ENCODE assay signal across 16 mouse cellular contexts in the genomic region with DNA sequence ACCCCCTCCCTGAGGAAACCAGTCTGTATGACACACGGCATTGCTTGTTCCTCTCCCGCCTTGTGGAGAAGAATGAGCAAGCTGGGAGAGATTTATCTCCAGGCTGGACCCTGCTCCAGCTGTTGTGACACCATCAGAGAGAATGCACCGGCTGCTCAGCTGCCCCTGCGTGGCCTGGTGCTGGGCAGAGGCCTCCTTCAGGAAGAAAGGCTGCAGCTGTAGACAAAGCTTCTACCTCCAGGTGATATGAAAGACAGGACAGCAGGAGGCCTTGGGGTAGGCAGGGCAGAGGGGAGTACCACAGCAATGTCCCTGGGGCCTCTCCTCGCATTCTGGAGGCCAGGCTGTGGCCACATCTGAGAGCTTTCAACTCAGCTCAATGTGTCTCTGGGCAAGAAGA.
DNase-seq lines count a peak whose midpoint lies in the region; ATAC-seq and TF ChIP-seq lines count a peak whose summit lies in the region.
"Had no signal": no experiment of that assay in that cellular context is flagged by ENCODE, and none has a peak within 500 bp of the region (broad histone marks: within the 10 kb centered on the region; RNA-seq: fewer than 3 reads in every experiment).

No protein-coding gene starts in this region.

- no peak overlapping the region for H3K4me3 ChIP-seq in forebrain, embryonic 10.5 days
- no peak overlapping the region for H3K4me3 ChIP-seq in forebrain, postnatal 0 days (ENCODE audit: low read depth, low read length)
- no peak overlapping the region for H3K4me3 ChIP-seq in intestine, embryonic 15.5 days (replicated peaks)
- H3K4me3 ChIP-seq in intestine, postnatal 0 days (ENCODE audit: low read depth, low read length), result no peak overlapping the region
- no peak overlapping the region for H3K4me3 ChIP-seq in stomach, embryonic 14.5 days (ENCODE audit: low read depth, low read length)
- H3K4me3 ChIP-seq in stomach, postnatal 0 days (ENCODE audit: low read depth, low read length), result no peak overlapping the region
- H3K4me3 ChIP-seq: left cerebral cortex, adult 2 months; liver, embryonic 15.5 days had no signal

- TF ChIP-seq EP300 in stomach, postnatal 0 days (optimal IDR thresholded peaks at IDR 0.05), result no peak

- no peak for TF ChIP-seq CTCF in forebrain, postnatal 0 days (IDR thresholded peaks at IDR 0.05; ENCODE audit: low read depth)
- no peak for TF ChIP-seq CTCF in intestine, postnatal 0 days (IDR thresholded peaks at IDR 0.05; ENCODE audit: low read depth)
- TF ChIP-seq CTCF in stomach, postnatal 0 days (IDR thresholded peaks at IDR 0.05; ENCODE audit: low read depth), result no peak

- H3K4me2 ChIP-seq in forebrain, postnatal 0 days (ENCODE audit: low read depth), result no peak overlapping the region
- no peak overlapping the region for H3K4me2 ChIP-seq in intestine, embryonic 15.5 days (replicated peaks)
- H3K4me2 ChIP-seq in intestine, postnatal 0 days (replicated peaks; ENCODE audit: low read depth), result no peak overlapping the region
- H3K4me2 ChIP-seq in stomach, embryonic 14.5 days (replicated peaks; ENCODE audit: low read depth, low read length), result no peak overlapping the region
- H3K4me2 ChIP-seq in stomach, postnatal 0 days (replicated peaks; ENCODE audit: low read depth), result no peak overlapping the region
- H3K4me2 ChIP-seq: liver, embryonic 15.5 days had no signal

- ATAC-seq in forebrain, postnatal 0 days, result no peak
- 0 out of 2 replicates have a peak, but pooled peaks have one; percentile 17 for ATAC-seq in intestine, embryonic 15.5 days
- ATAC-seq in intestine, postnatal 0 days, result no peak
- ATAC-seq in stomach, embryonic 14.5 days (ENCODE audit: insufficient number of reproducible peaks, insufficient read depth, low FRiP score, low read depth), result peak; percentile 46; the same call in 1 of the 2 replicates
- no peak for ATAC-seq in stomach, postnatal 0 days (ENCODE audit: low FRiP score, low TSS enrichment)

- DNase-seq in forebrain, embryonic 10.5 days (ENCODE audit: extremely low spot score, low spot score), result peak; percentile 34
- DNase-seq in forebrain, postnatal 0 days, result no peak
- DNase-seq in stomach, postnatal 0 days (ENCODE audit: low spot score), result no peak
- DNase-seq in yolk sac, embryonic 10.5 days (ENCODE audit: low spot score), result peak; percentile 23
- DNase-seq in adipocyte (ENCODE audit: low spot score), result no peak
- DNase-seq: adrenal gland, postnatal 36 days; cerebellum, adult 11 months; right cerebral cortex, postnatal 14 days; thymus, postnatal 25 days had no signal

- H3K36me3 ChIP-seq in forebrain, embryonic 10.5 days (replicated peaks), result no peaks in the 10 kb centered on the region
- H3K36me3 ChIP-seq in forebrain, postnatal 0 days (ENCODE audit: insufficient read depth), result no peaks in the 10 kb centered on the region
- no peaks in the 10 kb centered on the region for H3K36me3 ChIP-seq in intestine, embryonic 15.5 days
- H3K36me3 ChIP-seq in intestine, postnatal 0 days (ENCODE audit: control insufficient read depth, insufficient read depth), result no peaks in the 10 kb centered on the region
- no peaks in the 10 kb centered on the region for H3K36me3 ChIP-seq in stomach, embryonic 14.5 days (ENCODE audit: control insufficient read depth, insufficient read depth, low read length)
- H3K36me3 ChIP-seq in stomach, postnatal 0 days (ENCODE audit: control insufficient read depth, insufficient read depth, low read length), result no peaks in the 10 kb centered on the region
- H3K36me3 ChIP-seq: liver, embryonic 15.5 days had no signal

- peaks cover 61% of the 10 kb centered on the region for H3K4me1 ChIP-seq in forebrain, embryonic 10.5 days
- H3K4me1 ChIP-seq in forebrain, postnatal 0 days (ENCODE audit: insufficient read depth), result peaks cover 6% of the 10 kb centered on the region; the same call in 1 of the 2 replicates
- 0 out of 2 replicates have a peak, but pooled peaks cover 6% of the 10 kb centered on the region for H3K4me1 ChIP-seq in intestine, embryonic 15.5 days (replicated peaks)
- no peaks in the 10 kb centered on the region for H3K4me1 ChIP-seq in intestine, postnatal 0 days (replicated peaks; ENCODE audit: control insufficient read depth, insufficient read depth, low read length)
- H3K4me1 ChIP-seq in stomach, embryonic 14.5 days (ENCODE audit: control insufficient read depth, insufficient read depth, low read length), result 0 out of 2 replicates have a peak, but pooled peaks cover 8% of the 10 kb centered on the region
- H3K4me1 ChIP-seq in stomach, postnatal 0 days (replicated peaks; ENCODE audit: control insufficient read depth, insufficient read depth), result no peaks in the 10 kb centered on the region
- H3K4me1 ChIP-seq: liver, embryonic 15.5 days had no signal

- 7% methylated on average over 5 of the region's 5 CpGs for WGBS in forebrain, embryonic 10.5 days
- 33% methylated on average over 5 of the region's 5 CpGs for WGBS in forebrain, postnatal 0 days
- 24% methylated on average over 5 of the region's 5 CpGs for WGBS in intestine, embryonic 15.5 days
- WGBS in intestine, postnatal 0 days, result 35% methylated on average over 5 of the region's 5 CpGs
- 13% methylated on average over 5 of the region's 5 CpGs for WGBS in stomach, embryonic 14.5 days
- 37% methylated on average over 5 of the region's 5 CpGs for WGBS in stomach, postnatal 0 days

- no peak overlapping the region for H3K9ac ChIP-seq in forebrain, postnatal 0 days
- H3K9ac ChIP-seq in intestine, embryonic 15.5 days, result no peak overlapping the region
- H3K9ac ChIP-seq in intestine, postnatal 0 days (ENCODE audit: low read depth, low read length), result no peak overlapping the region
- no peak overlapping the region for H3K9ac ChIP-seq in stomach, embryonic 14.5 days (replicated peaks; ENCODE audit: low read depth, low read length)
- no peak overlapping the region for H3K9ac ChIP-seq in stomach, postnatal 0 days (ENCODE audit: low read length)
- H3K9ac ChIP-seq: liver, embryonic 15.5 days had no signal

- H3K27me3 ChIP-seq in forebrain, embryonic 10.5 days (ENCODE audit: poor library complexity, severe bottlenecking), result no peaks in the 10 kb centered on the region
- H3K27me3 ChIP-seq in forebrain, postnatal 0 days (ENCODE audit: insufficient read depth, low read length), result no peaks in the 10 kb centered on the region
- H3K27me3 ChIP-seq in intestine, embryonic 15.5 days (replicated peaks), result no peaks in the 10 kb centered on the region
- H3K27me3 ChIP-seq in intestine, postnatal 0 days (replicated peaks; ENCODE audit: control insufficient read depth, insufficient read depth, low read length), result no peaks in the 10 kb centered on the region
- no peaks in the 10 kb centered on the region for H3K27me3 ChIP-seq in stomach, embryonic 14.5 days (ENCODE audit: control insufficient read depth, insufficient read depth, low read length)
- H3K27me3 ChIP-seq in stomach, postnatal 0 days (ENCODE audit: control insufficient read depth, insufficient read depth, low read length), result no peaks in the 10 kb centered on the region
- H3K27me3 ChIP-seq: liver, embryonic 15.5 days had no signal

- no peaks in the 10 kb centered on the region for H3K9me3 ChIP-seq in forebrain, embryonic 10.5 days
- no peaks in the 10 kb centered on the region for H3K9me3 ChIP-seq in forebrain, postnatal 0 days (ENCODE audit: low read length)
- H3K9me3 ChIP-seq in intestine, embryonic 15.5 days, result no peaks in the 10 kb centered on the region
- H3K9me3 ChIP-seq in intestine, postnatal 0 days (ENCODE audit: control insufficient read depth), result no peaks in the 10 kb centered on the region
- H3K9me3 ChIP-seq in stomach, embryonic 14.5 days (ENCODE audit: control insufficient read depth, low read depth, low read length), result no peaks in the 10 kb centered on the region
- H3K9me3 ChIP-seq in stomach, postnatal 0 days (ENCODE audit: control insufficient read depth, low read length), result no peaks in the 10 kb centered on the region
- H3K9me3 ChIP-seq: liver, embryonic 15.5 days had no signal

- peak overlapping the region; percentile 85 for H3K27ac ChIP-seq in forebrain, embryonic 10.5 days
- no peak overlapping the region for H3K27ac ChIP-seq in forebrain, postnatal 0 days (ENCODE audit: low read depth, low read length)
- H3K27ac ChIP-seq in intestine, embryonic 15.5 days, result no peak overlapping the region
- no peak overlapping the region for H3K27ac ChIP-seq in intestine, postnatal 0 days (ENCODE audit: low read depth, low read length)
- H3K27ac ChIP-seq in stomach, embryonic 14.5 days (ENCODE audit: low read length), result no peak overlapping the region
- H3K27ac ChIP-seq in stomach, postnatal 0 days (replicated peaks), result no peak overlapping the region
- H3K27ac ChIP-seq: kidney, postnatal 0 days; left cerebral cortex, adult 2 months; liver, embryonic 15.5 days; macrophage had no signal

Comparison
In these comparisons a context has a peak if more than half of its experiments do, and no peak if none do; other contexts are left out.
1. DNase-seq: peak in forebrain, embryonic 10.5 days (single experiment) and yolk sac, embryonic 10.5 days (single experiment); none in forebrain, postnatal 0 days (single experiment), stomach, postnatal 0 days (single experiment) and adipocyte (single experiment).
2. ATAC-seq: peak in intestine, embryonic 15.5 days (single experiment) and stomach, embryonic 14.5 days (single experiment); none in forebrain, postnatal 0 days (single experiment), intestine, postnatal 0 days (single experiment) and stomach, postnatal 0 days (single experiment).